Mouse (Mus musculus) heart, adult 8-10 months (tissue): Measurements from ENCODE around the gene Crip1. TPM values are rescaled to one million over a fixed set of nuclear protein-coding genes. Genes with fewer than 3 reads are reported as not detected.

Source experiments
- DNase-seq: peaks from one replicate; pipeline ENCODE4 v3.0.0; 2022; ENCODE audit warnings: low spot score
- total RNA-seq, 4 experiments: library from RNA; stranded (reverse); gene quantifications; 2 replicates each; pipeline ENCODE4 v1.2.4; 2022

The Crip1 gene
- total RNA-seq, 4 experiments from 2014 or later, result 154 to 215 (median 169) TPM

DNA sequence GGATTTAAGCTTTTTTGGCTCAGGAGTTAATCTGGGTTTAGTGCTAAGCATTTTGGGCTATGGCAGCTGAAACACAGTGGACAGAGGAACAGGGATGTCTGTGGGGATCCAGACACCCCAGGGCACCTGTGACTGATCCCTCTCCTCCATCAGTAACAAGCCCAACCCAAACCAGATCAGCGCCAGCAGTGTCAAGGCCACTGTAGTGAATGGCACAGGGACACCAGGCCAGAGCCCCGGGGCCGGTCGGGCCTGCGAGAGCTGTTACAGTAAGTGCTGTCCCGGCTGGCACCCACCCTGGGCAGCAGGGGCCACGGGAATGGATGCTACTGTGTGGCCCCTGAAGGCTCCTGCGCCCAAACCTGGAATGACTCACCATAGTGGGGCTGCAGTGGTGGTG is 15.4 kb upstream of the Crip1 start:
- no peak for DNase-seq

DNA sequence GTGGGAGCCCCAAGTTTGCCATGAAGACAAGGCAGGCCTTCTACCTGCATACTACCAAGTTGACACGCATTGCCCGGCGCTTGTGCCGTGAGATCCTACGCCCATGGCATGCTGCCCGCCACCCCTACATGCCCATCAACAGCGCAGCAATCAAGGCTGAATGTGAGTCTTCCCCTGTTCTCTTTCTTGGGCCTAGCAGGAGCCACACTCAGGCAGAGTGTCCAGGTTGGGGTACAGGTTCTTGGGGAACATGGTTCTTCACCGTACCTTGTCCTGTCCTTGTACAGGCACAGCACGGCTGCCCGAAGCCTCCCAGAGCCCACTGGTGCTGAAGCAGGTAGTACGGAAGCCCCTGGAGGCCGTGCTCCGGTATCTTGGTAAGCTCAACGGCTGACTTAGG is 14.5 kb upstream of the Crip1 start:
- no peak for DNase-seq

DNA sequence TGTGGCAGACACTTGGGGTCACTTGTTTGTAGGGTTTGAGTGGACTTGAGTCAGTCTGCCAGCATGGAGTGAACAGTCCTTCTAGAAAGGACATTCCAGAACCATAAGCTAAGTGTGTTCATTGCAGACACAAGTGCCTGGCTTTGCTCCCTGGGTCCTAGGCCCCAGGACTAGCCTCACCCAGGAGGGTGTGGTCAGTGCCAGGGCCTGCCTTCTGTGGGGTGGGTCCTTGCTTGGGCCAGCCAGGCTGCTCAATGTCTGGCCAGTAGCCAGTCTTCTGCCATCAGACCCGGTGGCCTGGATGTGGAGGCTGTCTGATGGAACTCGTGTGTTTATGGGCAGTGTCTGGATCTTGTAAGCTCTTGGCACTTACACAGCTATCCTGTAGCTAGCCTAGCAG is 13.5 kb upstream of the Crip1 start:
- DNase-seq, result peak; percentile 87

DNA sequence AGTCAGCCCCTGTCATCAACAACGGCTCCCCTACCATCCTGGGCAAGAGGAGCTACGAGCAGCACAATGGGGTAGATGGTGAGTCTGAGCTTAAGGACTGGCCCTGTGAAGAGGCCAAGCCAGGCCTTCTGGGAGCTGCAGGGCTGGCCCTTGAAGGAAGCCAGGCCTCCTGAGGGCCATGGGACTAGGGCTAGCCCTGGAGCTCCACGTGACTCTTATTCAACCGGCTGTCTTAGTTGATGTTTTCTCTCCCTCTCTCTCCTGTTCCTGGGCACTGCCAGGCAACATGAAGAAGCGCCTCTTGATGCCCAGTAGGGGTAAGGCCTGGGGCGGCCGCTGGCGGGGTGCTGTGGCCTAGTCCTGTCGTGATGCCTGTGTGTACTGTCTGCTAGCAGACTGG is 12.9 kb upstream of the Crip1 start:
- no peak for DNase-seq

DNA sequence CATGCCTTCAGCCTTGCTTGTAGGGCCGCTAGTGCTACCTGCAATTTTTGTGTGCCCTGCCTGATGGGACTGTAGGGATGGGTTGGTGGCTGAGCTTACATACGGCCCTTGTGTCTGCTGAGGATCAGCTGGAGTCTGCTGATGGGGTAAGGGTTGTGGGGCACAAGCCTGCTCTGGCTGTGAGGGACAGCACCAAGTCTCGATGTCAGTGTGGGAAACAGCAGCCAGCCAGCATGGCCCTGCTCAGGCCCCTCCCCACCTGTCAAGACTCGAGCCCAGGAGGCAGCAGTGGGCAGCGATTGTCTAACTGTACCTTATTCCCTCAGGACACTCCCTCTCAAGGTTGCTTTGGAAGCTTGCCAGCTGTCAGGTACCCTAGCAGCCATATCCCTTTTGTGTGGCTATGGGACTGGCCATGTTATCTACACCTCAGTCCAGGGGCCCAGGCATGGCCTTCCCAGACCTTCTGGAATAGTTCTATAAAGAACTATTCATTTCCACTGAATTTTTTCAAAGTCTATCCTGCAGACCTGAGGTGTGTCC is 12.2 kb upstream of the Crip1 start:
- no peak for DNase-seq

DNA sequence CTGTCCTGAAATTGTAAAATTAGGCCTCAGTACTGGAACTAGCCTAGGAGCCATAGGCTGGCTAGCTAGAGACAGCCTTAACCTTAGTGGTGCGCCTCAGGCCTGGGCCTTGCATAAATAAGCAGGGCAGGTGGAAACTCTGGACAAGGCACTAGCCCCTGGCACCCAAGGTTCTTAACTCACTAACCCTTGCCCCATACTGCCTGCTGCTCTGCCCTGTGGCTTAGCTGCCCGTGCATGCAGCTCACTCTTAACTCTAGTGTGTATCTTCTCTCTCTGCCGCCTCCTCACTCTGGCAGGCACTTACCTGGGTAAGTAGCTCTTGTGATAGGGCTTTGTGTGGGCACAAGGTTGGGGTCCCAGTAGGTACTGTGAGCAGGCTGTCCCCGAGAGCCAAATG is 11.6 kb upstream of the Crip1 start:
- DNase-seq, result no peak

DNA sequence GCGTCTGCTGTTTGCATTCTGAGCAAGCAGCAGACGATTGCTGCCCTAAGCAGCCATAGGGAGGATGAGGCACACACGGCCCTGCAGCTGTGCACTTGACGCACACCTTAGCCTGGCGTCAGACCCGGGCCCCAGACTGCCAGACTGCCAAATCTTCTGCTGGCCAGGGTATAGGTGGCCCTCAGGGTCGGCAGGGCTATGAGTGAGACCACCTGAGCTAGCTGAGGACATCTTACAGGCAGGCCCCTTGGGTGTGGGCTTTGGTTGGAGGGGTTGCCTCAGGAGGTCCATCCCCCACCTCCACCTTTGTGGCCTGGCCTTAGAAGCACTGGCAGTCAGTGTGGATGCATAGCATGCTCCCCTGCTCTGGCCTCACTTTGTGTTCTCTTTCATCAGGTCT is 10.7 kb upstream of the Crip1 start:
- DNase-seq, result no peak

DNA sequence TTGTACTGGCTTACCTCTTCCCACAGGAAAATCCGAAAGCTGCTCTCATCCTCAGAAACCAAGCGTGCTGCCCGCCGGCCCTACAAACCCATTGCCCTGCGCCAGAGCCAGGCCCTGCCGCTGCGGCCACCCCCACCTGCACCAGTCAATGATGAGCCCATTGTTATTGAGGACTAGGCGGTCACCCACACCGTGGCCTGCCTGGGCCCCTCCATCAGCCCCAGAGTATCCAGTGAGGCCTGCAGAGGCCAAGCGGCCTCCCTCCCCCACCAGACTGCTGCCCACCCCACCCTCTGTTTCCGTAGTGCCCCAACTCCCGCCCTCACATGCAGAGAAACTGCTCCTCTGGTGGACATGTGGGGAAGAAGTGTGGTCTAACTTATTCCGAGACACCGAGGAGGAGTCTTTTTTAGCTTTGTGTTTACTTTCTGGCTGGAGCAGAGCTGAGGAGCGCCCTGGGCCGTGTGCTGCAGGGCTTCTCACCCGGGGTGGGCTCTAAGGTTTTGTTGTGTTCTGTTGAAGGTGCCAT is 9.6 kb upstream of the Crip1 start:
- DNase-seq, result no peak

DNA sequence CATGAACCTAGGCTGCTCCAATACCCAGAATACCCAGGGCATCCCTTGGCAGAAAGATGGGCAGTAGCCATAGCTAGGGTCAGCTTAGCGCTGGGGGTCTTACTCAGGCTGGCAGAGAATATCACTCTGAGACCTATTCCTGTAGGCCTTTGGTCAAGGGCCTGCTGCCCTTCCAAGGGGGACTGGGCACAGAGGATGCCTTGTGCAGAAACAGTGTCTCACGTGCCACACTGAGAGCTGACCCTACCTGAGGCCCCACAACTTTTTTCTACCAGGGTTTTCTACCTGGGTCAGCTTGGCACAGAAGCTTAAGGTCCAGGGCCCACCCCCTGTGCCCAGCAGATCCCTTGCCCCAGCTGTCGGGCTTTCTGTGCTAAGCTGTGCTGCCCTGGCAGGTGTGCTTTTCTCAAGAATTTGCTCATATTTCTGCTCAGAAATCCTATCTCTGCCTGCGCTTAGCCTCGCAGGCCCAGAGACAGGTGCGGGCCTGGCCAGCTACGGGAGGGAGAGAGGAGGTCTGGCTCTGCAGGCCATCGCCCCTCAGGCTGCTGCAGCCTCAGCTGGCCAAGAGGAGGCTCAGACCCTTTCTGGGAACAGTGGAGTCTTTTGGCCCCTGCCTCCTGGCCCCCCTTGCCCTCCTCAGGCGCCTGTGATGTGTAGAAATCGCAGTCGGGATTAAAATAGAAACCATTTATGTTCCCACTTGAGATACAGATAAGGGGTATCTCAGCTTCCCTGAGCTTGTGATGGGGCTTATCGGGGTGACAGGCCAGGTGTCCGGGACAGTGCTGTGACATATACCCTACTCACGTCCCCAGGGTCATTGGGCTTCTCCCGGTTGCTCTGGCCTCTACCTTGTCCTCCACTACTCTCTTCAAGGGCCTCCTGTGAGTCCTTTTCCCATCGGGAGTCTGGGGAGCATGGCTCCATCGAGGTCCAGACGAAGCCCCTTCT is 8.6 kb upstream of the Crip1 start:
- peak; percentile 66 for DNase-seq

DNA sequence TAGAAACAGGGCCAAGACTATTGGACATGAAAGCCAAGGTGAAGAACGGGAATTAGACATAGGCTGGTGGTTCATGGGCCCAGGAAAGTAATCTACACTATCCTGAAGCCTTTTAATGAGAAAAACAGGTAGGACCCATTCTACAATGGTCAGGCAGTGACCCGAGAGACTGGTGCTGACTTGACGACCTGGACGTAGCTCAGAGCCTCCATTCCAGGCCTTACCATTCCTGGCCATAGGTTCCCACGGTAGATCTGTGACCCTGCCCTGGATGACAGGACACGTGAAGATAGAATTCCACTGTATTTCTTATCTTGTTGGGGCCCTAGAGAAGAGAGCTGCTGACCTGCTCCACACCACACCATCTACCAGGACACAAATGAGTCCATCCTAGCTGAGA is 7.8 kb upstream of the Crip1 start:
- DNase-seq, result no peak

DNA sequence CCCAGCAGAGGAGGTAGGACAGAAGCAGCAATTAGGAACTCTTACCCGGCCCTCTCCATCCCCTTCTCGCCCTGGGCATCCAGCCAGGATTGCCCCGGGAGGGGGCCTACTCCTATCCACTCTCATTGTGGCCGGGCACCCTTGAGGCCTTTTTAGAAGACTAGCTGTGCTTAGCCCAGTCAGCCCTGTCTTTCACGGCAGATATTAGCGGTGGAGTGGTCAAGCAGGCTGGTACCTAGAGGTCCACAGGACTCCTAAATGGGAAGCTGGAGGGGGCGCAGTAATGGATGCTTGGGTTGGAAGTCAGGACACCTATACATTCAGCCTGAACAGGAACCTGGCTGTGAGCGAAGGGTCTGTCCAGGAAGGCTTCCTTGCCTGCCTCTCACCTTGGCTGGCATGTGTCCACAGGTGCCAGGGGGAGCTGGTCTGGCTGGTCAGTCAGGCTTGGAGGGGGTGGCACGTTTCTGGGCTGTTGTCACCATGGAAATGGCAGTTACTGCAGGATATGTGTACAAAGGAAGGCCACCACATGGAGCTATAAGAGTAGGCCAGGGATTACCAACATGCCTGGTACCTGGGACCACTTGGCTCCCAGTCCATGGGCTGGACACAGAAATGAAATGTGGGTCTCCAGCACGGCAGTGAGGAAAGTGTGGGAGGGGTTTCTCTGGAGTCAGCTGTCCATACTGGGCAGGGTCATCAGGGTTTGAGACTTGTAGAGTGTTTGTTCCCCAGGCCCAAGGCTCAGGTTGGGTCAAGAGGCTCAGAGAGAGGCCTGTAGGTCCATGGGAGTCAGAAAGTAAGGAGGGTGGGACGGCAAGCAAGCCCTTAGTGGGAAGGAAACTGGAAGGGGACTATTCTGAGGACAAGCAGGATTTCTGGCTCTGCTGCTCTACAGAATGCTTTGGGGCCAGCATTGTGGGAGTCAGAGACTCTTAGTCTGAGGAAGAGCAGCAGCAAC is 6.9 kb upstream of the Crip1 start:
- no peak for DNase-seq

DNA sequence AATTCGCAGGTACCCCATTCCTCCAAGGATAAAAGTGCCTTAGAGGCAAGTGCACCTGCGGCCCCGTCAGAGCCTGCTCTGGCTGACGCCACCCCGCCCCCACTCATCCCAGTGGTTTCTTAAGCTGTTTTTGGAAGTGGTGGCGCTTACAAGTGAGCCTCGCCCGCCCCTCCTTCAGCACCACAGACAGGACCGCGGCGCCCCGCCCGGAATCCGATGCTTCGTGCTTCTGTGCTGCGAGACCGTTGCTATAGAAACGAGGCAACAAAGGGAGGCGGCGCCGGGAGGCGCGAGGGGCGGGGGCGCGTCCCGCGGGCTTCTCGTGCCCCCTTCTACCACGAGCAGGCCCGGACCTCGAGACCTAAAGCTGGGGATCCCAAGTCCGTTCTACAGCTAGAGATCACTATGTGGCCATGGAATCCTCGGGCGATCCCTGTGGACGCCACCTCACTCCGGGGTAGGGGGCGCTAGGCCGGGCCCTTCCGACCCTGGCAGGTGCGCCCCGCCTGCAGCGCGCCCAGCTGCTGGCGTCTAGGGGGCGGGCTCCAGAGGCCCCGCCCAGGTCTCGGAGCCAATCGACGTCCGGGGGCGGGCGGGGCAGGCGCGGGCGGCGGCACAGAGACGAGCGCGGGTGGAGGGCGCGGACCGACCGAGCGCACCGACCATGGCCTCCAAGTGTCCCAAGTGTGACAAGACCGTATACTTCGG is 6.1 kb upstream of the Crip1 start, which contains the start of gene Crip2:
Gene Crip2, plus strand, starts transcription at position 329 of the 708 bp plus-strand sequence.
- peak; percentile 93 for DNase-seq

DNA sequence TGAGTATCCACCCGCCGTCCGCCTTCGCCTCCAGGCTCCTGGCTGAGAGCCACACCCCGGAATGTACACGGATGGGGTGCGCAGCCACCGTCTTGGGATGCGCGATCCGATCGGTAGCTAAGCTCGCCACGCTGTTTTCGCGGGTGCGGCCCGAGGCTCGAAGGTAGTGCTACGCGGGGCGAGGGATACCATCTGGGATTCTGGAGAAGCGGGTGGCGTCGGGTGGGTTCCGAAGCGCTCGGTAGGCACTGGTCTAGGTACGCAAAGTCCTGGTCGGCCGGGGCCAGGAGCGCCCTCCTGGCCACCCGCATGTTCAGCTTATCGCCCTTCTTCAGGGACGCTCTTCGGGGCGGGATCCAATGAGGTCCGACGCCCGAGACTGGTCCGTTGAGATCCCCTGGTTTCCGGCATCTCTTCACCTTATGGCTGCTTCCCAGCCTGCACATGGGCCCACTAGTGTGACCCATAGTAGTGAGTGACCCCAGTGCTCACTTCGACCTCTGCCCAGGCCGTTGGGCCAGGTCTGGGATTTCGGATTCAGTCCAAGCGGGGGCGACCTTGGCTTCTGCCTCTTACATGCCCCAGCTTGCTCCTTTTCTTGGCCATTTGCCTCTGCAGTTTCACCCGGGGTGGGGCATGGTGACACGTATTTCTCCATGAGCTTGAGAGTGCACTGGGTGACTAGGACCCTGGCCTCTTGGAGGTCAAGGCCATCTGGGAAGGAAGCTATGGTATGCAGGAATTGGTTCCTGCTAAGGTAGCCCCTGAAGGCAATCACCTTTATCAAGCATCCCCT is 5.3 kb upstream of the Crip1 start:
- peak; percentile 78 for DNase-seq

DNA sequence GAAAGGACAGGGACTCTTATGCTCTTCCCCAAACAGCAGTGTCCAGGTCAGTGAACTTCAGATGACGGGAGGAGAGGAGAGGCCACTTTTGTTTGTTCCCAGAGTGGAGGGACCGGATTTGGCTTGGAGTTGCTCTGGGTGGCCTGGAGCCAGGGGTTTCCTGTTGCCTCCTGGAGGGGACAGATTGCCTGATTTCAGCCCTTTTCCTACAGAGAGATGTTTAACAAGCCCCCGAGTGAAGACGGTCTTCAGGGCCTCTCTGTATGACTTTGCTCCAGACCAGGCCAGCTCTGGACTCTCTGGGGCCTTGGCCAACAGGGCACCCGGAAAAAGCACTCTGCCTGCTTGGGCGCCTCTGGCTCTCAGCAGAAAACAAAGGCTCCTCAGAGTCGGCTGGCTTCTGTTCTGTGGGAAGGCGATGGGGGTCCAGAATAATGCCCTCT is 4.6 kb upstream of the Crip1 start:
- peak; percentile 80 for DNase-seq

DNA sequence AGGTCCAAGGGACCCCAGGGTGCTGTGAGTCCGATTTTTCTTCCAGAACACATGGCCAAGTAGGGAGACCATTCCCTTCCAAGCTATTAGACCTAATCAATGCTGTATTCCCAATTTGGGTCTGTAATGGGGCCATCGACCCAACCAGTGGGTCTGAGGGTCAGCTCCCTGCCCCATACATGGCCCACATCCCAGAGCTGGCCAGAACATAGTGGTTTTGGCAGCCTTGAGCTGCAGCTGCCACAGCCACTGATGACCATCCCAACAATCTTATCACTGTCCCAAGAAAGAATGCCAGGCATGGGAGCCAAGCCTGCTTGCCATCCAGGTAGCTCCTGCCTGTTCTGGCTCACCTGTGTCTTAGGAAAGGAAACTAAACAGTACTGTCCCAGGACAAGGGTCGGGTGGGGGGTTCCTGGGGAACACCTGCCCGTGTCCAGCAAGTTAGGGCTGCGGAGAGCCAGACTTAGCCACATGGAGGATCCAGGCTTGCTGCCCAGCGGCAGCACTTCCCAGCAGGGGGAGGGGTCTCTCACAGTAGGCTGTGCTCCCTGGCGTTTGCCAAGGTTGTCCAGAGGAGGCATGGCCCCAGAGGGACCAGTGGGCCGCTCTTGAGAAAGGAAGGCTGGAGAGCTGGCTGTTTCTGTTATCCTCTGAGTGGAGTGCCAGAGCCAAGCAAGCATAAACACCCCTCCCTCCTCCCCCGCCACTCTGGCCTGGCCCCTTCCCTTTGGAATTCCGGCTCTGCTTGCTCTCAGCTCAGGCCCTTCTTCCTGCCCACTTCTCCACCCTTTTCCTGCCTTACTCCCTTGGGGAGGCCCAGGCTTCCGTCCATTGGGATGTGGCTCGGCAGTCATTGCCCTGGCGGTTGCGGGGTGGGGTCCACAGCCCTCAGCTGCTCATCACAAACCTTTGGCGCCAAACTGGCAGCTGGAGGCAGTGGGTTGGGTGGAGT is 3.8 kb upstream of the Crip1 start:
- DNase-seq, result peak; percentile 95

DNA sequence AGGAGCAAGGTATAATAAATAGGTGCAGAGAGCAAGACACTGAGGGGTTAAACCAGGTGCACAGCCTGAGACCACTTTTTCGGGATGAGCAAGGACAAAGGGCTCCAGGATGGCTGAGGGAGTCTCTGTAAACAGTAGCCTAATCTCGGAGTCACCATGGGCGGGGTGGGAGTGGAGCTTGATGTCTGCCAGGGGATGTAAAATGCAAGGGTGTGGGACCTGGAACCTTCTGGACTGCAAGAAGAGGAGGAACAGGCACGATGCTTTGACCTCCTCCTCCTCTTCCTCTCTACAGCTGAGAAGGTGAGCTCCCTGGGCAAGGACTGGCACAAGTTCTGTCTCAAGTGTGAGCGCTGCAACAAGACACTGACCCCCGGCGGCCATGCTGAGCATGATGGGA is 3.0 kb upstream of the Crip1 start:
- peak; percentile 65 for DNase-seq

DNA sequence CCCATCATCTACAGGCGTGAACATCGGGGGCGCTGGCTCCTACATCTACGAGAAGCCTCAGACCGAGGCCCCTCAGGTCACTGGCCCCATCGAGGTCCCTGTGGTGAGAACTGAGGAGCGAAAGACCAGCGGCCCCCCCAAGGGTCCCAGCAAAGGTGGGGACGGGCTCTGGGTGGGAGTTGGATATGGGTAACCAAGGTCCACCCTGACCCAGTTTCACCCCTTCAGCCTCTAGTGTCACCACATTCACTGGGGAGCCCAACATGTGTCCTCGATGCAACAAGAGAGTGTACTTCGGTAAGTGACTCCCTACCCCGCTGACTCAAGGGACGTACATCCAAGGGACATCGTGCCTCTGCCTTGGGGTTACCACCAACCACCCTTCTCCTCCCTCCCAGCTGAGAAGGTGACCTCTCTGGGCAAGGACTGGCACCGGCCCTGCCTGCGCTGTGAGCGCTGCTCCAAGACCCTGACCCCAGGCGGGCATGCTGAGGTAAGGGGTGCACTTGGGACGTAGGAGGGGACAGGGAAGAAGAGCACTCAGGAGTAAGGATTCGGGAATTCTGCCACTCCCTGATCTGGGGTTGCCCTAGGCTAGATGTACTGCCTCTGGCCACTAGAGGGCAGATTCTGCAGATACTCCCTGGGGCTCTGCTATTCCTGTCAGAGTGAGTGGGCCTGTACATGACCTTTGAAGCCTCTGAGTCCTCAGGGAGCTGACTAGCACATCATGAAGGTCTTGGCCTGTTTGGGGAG is 1.9 kb upstream of the Crip1 start:
- DNase-seq, result peak; percentile 62

DNA sequence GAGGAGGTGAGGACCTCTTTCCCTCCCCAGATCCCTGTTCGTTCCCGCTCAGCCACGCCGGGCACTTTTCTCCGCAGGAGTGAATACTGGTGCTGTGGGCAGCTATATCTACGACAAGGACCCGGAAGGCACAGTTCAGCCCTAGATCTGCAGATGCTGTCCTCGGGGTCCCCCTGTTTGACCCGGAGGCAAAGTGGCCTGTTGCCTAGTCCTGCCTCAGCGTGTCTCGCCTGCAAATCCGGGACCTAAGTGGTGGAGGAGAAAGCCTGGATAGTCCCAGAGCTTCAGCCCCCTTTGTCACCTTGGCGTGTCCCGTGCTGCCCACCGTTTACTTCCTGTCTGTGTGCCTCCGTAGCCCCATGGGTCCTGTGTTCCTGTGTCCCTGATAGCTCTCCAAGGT is 1.2 kb upstream of the Crip1 start:
- no peak for DNase-seq
